Mouse (Mus musculus) hindbrain, embryonic 15.5 days (tissue): Measurements from ENCODE around the gene Cracr2a. TPM values are rescaled to one million over a fixed set of nuclear protein-coding genes. Genes with fewer than 3 reads are reported as not detected.

Experiments used
- ATAC-seq: fragments of 200-750 bp; cut with Nextera tagmentation; 2 replicates; pipeline ENCODE4 v1.8.0; 2017; ENCODE audit warnings: low read depth, moderate number of reproducible peaks, moderate TSS enrichment; ENCODE audit not compliant: low FRiP score
- H3K27ac ChIP-seq: fragments of 300-500 bp; sonication (generic); replicated peaks from 2 replicates; pipeline ENCODE4 v1.5.1; 2015; ENCODE audit warnings: mild to moderate bottlenecking, inconsistent platforms
- H3K27me3 ChIP-seq: fragments of 300-500 bp; sonication (generic); 2 replicates; pipeline ENCODE4 v1.6.1; 2015; ENCODE audit warnings: control low read depth, inconsistent platforms
- H3K36me3 ChIP-seq: fragments of 300-500 bp; sonication (generic); 2 replicates; pipeline ENCODE4 v1.6.1; 2015; ENCODE audit warnings: control low read depth, inconsistent platforms
- H3K4me1 ChIP-seq: fragments of 300-500 bp; sonication (generic); replicated peaks from 2 replicates; pipeline ENCODE4 v1.6.1; 2015; ENCODE audit warnings: control low read depth, inconsistent platforms
- H3K4me2 ChIP-seq: fragments of 300-500 bp; sonication (generic); 2 replicates; pipeline ENCODE4 v1.6.1; 2015; ENCODE audit warnings: moderate library complexity, mild to moderate bottlenecking, inconsistent platforms
- H3K4me3 ChIP-seq: fragments of 300-500 bp; sonication (generic); 2 replicates; pipeline ENCODE4 v1.5.1; 2015; ENCODE audit warnings: mild to moderate bottlenecking, inconsistent platforms
- H3K9ac ChIP-seq: fragments of 300-500 bp; sonication (generic); 2 replicates; pipeline ENCODE4 v1.6.1; 2015; ENCODE audit warnings: inconsistent platforms
- H3K9me3 ChIP-seq: fragments of 300-500 bp; sonication (generic); 2 replicates; pipeline ENCODE4 v1.6.1; 2016; ENCODE audit warnings: control low read depth, inconsistent platforms
- whole genome bisulfite sequencing: fragments of 180-500 bp; shearing (Covaris S2); methylation state at CpG from one replicate; pipeline ENCODE4 v1.1.7; 2015; 5-methylcytosine and 5-hydroxymethylcytosine counted together
- polyA plus RNA-seq: library from polyadenylated mRNA; unstranded; fragments of >200 nt; fragmentation: Nextera tagmentation; extraction: Ambion mirVana; gene quantifications from 2 replicates; pipeline ENCODE4 v1.2.1, GENCODE M21; 2015

The Cracr2a gene
- polyA plus RNA-seq, 1 experiment from 2014 or later: 0.82 TPM

- Histone ChIP-seq H3K4me2 (no peak overlapping the region), H3K27ac (no peak overlapping the region), H3K9me3 (no peaks in the 10 kb centered on the region), H3K36me3 (no peaks in the 10 kb centered on the region), H3K9ac (no peak overlapping the region), H3K27me3 (no peaks in the 10 kb centered on the region), H3K4me3 (no peak overlapping the region), H3K4me1 (peaks cover 10% of the 10 kb centered on the region)
- peak; percentile 52; the same call in 1 of the 2 replicates for ATAC-seq
- 69% methylated on average over 8 of the region's 8 CpGs for WGBS
Observed at GRCm38 (mm10) chr6:127641077-127641801, 80.1 kb downstream of the Cracr2a start.

- Histone ChIP-seq H3K4me1 (no peaks in the 10 kb centered on the region), H3K9ac (no peak overlapping the region), H3K4me3 (no peak overlapping the region), H3K36me3 (no peaks in the 10 kb centered on the region), H3K27me3 (no peaks in the 10 kb centered on the region), H3K4me2 (no peak overlapping the region), H3K9me3 (no peaks in the 10 kb centered on the region), H3K27ac (no peak overlapping the region)
- WGBS: 33% methylated on average over 4 of the region's 4 CpGs
- no peak for ATAC-seq
Observed at GRCm38 (mm10) chr6:127655988-127656387, 94.8 kb downstream of the Cracr2a start.

- no peak for ATAC-seq
Observed at GRCm38 (mm10) chr6:127657152-127657551, 96.0 kb downstream of the Cracr2a start.

GRCm38 (mm10) chr6:127659472-127659871 lies 98.3 kb downstream of the Cracr2a start:
- Histone ChIP-seq H3K4me1 (no peaks in the 10 kb centered on the region), H3K27me3 (no peaks in the 10 kb centered on the region), H3K4me2 (no peak overlapping the region), H3K9me3 (no peaks in the 10 kb centered on the region), H3K4me3 (no peak overlapping the region), H3K36me3 (no peaks in the 10 kb centered on the region), H3K9ac (no peak overlapping the region), H3K27ac (no peak overlapping the region)
- 64% methylated on average over 5 of the region's 5 CpGs for WGBS
- no peak for ATAC-seq

More at GRCm38 (mm10) chr6:127657152-127657551, 96.0 kb downstream of the Cracr2a start:
- H3K4me2 ChIP-seq: no peak overlapping the region
- no peak overlapping the region for H3K9ac ChIP-seq
- H3K27me3 ChIP-seq: no peaks in the 10 kb centered on the region
- H3K4me1 ChIP-seq: no peaks in the 10 kb centered on the region
- 91% methylated on average over 11 of the region's 11 CpGs for WGBS
- H3K27ac ChIP-seq: no peak overlapping the region
- H3K9me3 ChIP-seq: no peaks in the 10 kb centered on the region
- H3K36me3 ChIP-seq: no peaks in the 10 kb centered on the region
- no peak overlapping the region for H3K4me3 ChIP-seq

- Histone ChIP-seq H3K27ac (no peak overlapping the region), H3K4me3 (no peak overlapping the region), H3K4me2 (no peak overlapping the region), H3K27me3 (no peaks in the 10 kb centered on the region), H3K4me1 (no peaks in the 10 kb centered on the region), H3K9ac (no peak overlapping the region), H3K9me3 (no peaks in the 10 kb centered on the region), H3K36me3 (no peaks in the 10 kb centered on the region)
- WGBS: 88% methylated on average over 4 of the region's 4 CpGs
- ATAC-seq: no peak
Observed at GRCm38 (mm10) chr6:127659966-127660365, 98.8 kb downstream of the Cracr2a start.

GRCm38 (mm10) chr6:127661717-127662292 lies 100.7 kb downstream of the Cracr2a start:
- no peak overlapping the region for H3K27ac ChIP-seq
- WGBS: 76% methylated on average over 7 of the region's 7 CpGs
- no peak overlapping the region for H3K4me3 ChIP-seq
- no peaks in the 10 kb centered on the region for H3K9me3 ChIP-seq
- no peaks in the 10 kb centered on the region for H3K27me3 ChIP-seq
- H3K36me3 ChIP-seq: no peaks in the 10 kb centered on the region
- H3K4me2 ChIP-seq: no peak overlapping the region
- H3K9ac ChIP-seq: no peak overlapping the region
- ATAC-seq: no peak
- no peaks in the 10 kb centered on the region for H3K4me1 ChIP-seq

GRCm38 (mm10) chr6:127663263-127663662 lies 102.1 kb downstream of the Cracr2a start:
- H3K9me3 ChIP-seq: no peaks in the 10 kb centered on the region
- H3K4me3 ChIP-seq: no peak overlapping the region
- no peaks in the 10 kb centered on the region for H3K27me3 ChIP-seq
- H3K4me2 ChIP-seq: no peak overlapping the region
- H3K4me1 ChIP-seq: no peaks in the 10 kb centered on the region
- no peaks in the 10 kb centered on the region for H3K36me3 ChIP-seq
- no peak overlapping the region for H3K27ac ChIP-seq
- 84% methylated on average over 7 of the region's 7 CpGs for WGBS
- no peak overlapping the region for H3K9ac ChIP-seq
- no peak for ATAC-seq

- ATAC-seq: no peak
Observed at GRCm38 (mm10) chr6:127669313-127669712, 108.2 kb downstream of the Cracr2a start.

GRCm38 (mm10) chr6:127670031-127670430 lies 108.9 kb downstream of the Cracr2a start:
- Histone ChIP-seq H3K9me3 (no peaks in the 10 kb centered on the region), H3K36me3 (no peaks in the 10 kb centered on the region), H3K27ac (no peak overlapping the region), H3K4me2 (no peak overlapping the region), H3K9ac (no peak overlapping the region), H3K4me1 (peaks cover 8% of the 10 kb centered on the region), H3K4me3 (no peak overlapping the region), H3K27me3 (no peaks in the 10 kb centered on the region)
- 96% methylated on average over 4 of the region's 4 CpGs for WGBS
- ATAC-seq: no peak

More at GRCm38 (mm10) chr6:127669313-127669712, 108.2 kb downstream of the Cracr2a start:
- H3K4me3 ChIP-seq: no peak overlapping the region
- peaks cover 8% of the 10 kb centered on the region for H3K4me1 ChIP-seq
- H3K4me2 ChIP-seq: no peak overlapping the region
- no peaks in the 10 kb centered on the region for H3K36me3 ChIP-seq
- H3K27ac ChIP-seq: no peak overlapping the region
- no peaks in the 10 kb centered on the region for H3K9me3 ChIP-seq
- 53% methylated on average over 4 of the region's 4 CpGs for WGBS
- H3K27me3 ChIP-seq: no peaks in the 10 kb centered on the region
- H3K9ac ChIP-seq: no peak overlapping the region

- Histone ChIP-seq H3K27ac (no peak overlapping the region), H3K4me3 (no peak overlapping the region), H3K9me3 (no peaks in the 10 kb centered on the region), H3K36me3 (no peaks in the 10 kb centered on the region), H3K4me2 (no peak overlapping the region), H3K4me1 (peaks cover 15% of the 10 kb centered on the region), H3K9ac (no peak overlapping the region), H3K27me3 (no peaks in the 10 kb centered on the region)
- ATAC-seq: no peak
- 84% methylated on average over 7 of the region's 7 CpGs for WGBS
Observed at GRCm38 (mm10) chr6:127672071-127672470, 110.9 kb downstream of the Cracr2a start.

- WGBS: 34% methylated on average over 11 of the region's 11 CpGs
- peaks cover 13% of the 10 kb centered on the region for H3K4me1 ChIP-seq
- peak; percentile 50 for ATAC-seq
Observed at GRCm38 (mm10) chr6:127676866-127677265, 115.7 kb downstream of the Cracr2a start.

GRCm38 (mm10) chr6:127678320-127678719 lies 117.2 kb downstream of the Cracr2a start:
- no peaks in the 10 kb centered on the region for H3K9me3 ChIP-seq
- no peak overlapping the region for H3K27ac ChIP-seq
- no peaks in the 10 kb centered on the region for H3K27me3 ChIP-seq
- no peak overlapping the region for H3K4me3 ChIP-seq
- WGBS: 64% methylated on average over 9 of the region's 9 CpGs
- H3K4me1 ChIP-seq: peaks cover 19% of the 10 kb centered on the region
- no peaks in the 10 kb centered on the region for H3K36me3 ChIP-seq
- H3K4me2 ChIP-seq: no peak overlapping the region
- H3K9ac ChIP-seq: no peak overlapping the region
- no peak for ATAC-seq

More at GRCm38 (mm10) chr6:127676866-127677265, 115.7 kb downstream of the Cracr2a start:
- Histone ChIP-seq H3K27me3 (no peaks in the 10 kb centered on the region), H3K36me3 (no peaks in the 10 kb centered on the region), H3K4me2 (no peak overlapping the region), H3K9me3 (no peaks in the 10 kb centered on the region), H3K4me3 (no peak overlapping the region), H3K27ac (0 out of 2 replicates have a peak overlapping the region, but pooled peaks have one; percentile 31), H3K9ac (no peak overlapping the region)
